Mouse (Mus musculus): ENCODE results near the gene Actb. TPM values are rescaled to one million over a fixed set of nuclear protein-coding genes. Genes with fewer than 3 reads are reported as not detected.
A peak's percentile ranks its signal among the peaks of the same experiment; 100 is the strongest.

Actb gene
- total and polyA plus RNA-seq, 3 experiments, result 1,403 to 4,417 (median 3,042) TPM

GRCm38 (mm10) chr5:142906532-142907047 lies at the start of gene Actb (continued):
- no peak for TF ChIP-seq RAD21 (IDR thresholded peaks at IDR 0.05; ENCODE audit: low read depth, low read length)
- no peak for TF ChIP-seq MYB (IDR thresholded peaks at IDR 0.05; ENCODE audit: low read depth, low read length)
- TF ChIP-seq NELFE (IDR thresholded peaks at IDR 0.05; ENCODE audit: low read depth, low read length), result peak; percentile 100

- Histone ChIP-seq H3K79me2 (ENCODE audit: control insufficient read depth, insufficient read depth, low read length, poor library complexity) (no peaks in the 10 kb centered on the region), H3K9ac (ENCODE audit: control insufficient read depth, low read depth, low read length, poor library complexity, severe bottlenecking) (no peak overlapping the region), H3K27ac (ENCODE audit: control insufficient read depth, low read depth, low read length) (no peak overlapping the region), H3K9me3 (replicated peaks; ENCODE audit: insufficient read depth, low read length) (no peaks in the 10 kb centered on the region), H3K4me3 (ENCODE audit: control insufficient read depth in 1 of 2, insufficient read depth in 1 of 2, low read depth in 2 of 2, low read length in 2 of 2) (no peak overlapping the region), H3K27me3 (ENCODE audit: control insufficient read depth in 1 of 2, insufficient read depth in 2 of 2, low read length in 2 of 2) (0 out of 4 replicates have a peak, but pooled peaks cover 0 to 2% of the 10 kb centered on the region in 2 experiments), H3K4me1 (ENCODE audit: control insufficient read depth in 1 of 2, insufficient read depth in 2 of 2, low read length in 2 of 2) (no peaks in the 10 kb centered on the region), H3K36me3 (ENCODE audit: control insufficient read depth in 1 of 2, insufficient read depth in 2 of 2, low read length in 2 of 2) (no peaks in the 10 kb centered on the region)
- no peak for DNase-seq (ENCODE audit: low read depth, low spot score)
- TF ChIP-seq RCOR1 (IDR thresholded peaks at IDR 0.05; ENCODE audit: low read depth, low read length), result no peak
- TF ChIP-seq POLR2A (IDR thresholded peaks at IDR 0.05; ENCODE audit: control insufficient read depth in 1 of 2, insufficient read depth in 1 of 2, low read depth in 1 of 2, low read length in 2 of 2, poor library complexity in 1 of 2), result no peak
- TF ChIP-seq CHD1 (IDR thresholded peaks at IDR 0.05; ENCODE audit: low read depth, low read length), result no peak
- TF ChIP-seq CHD2 (IDR thresholded peaks at IDR 0.05; ENCODE audit: low read length), result no peak
- TF ChIP-seq ZMIZ1 (IDR thresholded peaks at IDR 0.05; ENCODE audit: low read depth, low read length), result no peak
- TF ChIP-seq NELFE (IDR thresholded peaks at IDR 0.05; ENCODE audit: low read depth, low read length), result no peak
- TF ChIP-seq GATA1 (IDR thresholded peaks at IDR 0.05; ENCODE audit: low read depth, low read length), result no peak
- no peak for TF ChIP-seq POLR2AphosphoS5 (IDR thresholded peaks at IDR 0.05; ENCODE audit: borderline replicate concordance, low read depth, low read length)
- TF ChIP-seq GABPA (IDR thresholded peaks at IDR 0.05; ENCODE audit: low read depth, low read length), result no peak
- TF ChIP-seq KAT2A (conservative IDR thresholded peaks at IDR 0.05; ENCODE audit: low read depth, low read length), result no peak
- TF ChIP-seq USF1 (IDR thresholded peaks at IDR 0.05; ENCODE audit: low read depth, low read length), result no peak
These were observed 47.1 kb upstream of the Actb start for GRCm38 (mm10) chr5:142953641-142954040.

- H3K36me3 ChIP-seq (ENCODE audit: control insufficient read depth in 1 of 2, insufficient read depth in 2 of 2, low read length in 2 of 2), result no peaks in the 10 kb centered on the region
- no peak overlapping the region for H3K9ac ChIP-seq (ENCODE audit: control insufficient read depth, low read depth, low read length, poor library complexity, severe bottlenecking)
- DNase-seq (ENCODE audit: low read depth, low spot score), result no peak
- no peak overlapping the region for H3K4me3 ChIP-seq (ENCODE audit: control insufficient read depth in 1 of 2, insufficient read depth in 1 of 2, low read depth in 2 of 2, low read length in 2 of 2)
- 0 out of 4 replicates have a peak, but pooled peaks cover 0 to 2% of the 10 kb centered on the region in 2 experiments for H3K27me3 ChIP-seq (ENCODE audit: control insufficient read depth in 1 of 2, insufficient read depth in 2 of 2, low read length in 2 of 2)
- TF ChIP-seq RAD21 (IDR thresholded peaks at IDR 0.05; ENCODE audit: low read depth, low read length), result no peak
- no peak for TF ChIP-seq ETS1 (IDR thresholded peaks at IDR 0.05; ENCODE audit: low read depth, low read length)
- TF ChIP-seq HCFC1 (IDR thresholded peaks at IDR 0.05; ENCODE audit: low read depth, low read length), result no peak
- no peak for TF ChIP-seq NRF1 (IDR thresholded peaks at IDR 0.05; ENCODE audit: insufficient read depth, low read depth, low read length, poor library complexity, severe bottlenecking)
- TF ChIP-seq ZMIZ1 (IDR thresholded peaks at IDR 0.05; ENCODE audit: low read depth, low read length), result no peak
- no peak for TF ChIP-seq SIN3A (IDR thresholded peaks at IDR 0.05; ENCODE audit: low read length)
- no peak for TF ChIP-seq EP300 (IDR thresholded peaks at IDR 0.05; ENCODE audit: low read depth in 1 of 2, low read length in 2 of 2)
- TF ChIP-seq ZC3H11A (IDR thresholded peaks at IDR 0.05; ENCODE audit: low read depth, low read length), result no peak
- TF ChIP-seq MXI1 (IDR thresholded peaks at IDR 0.05; ENCODE audit: low read depth, low read length), result no peak
- TF ChIP-seq JUND (IDR thresholded peaks at IDR 0.05; ENCODE audit: low read depth, low read length), result no peak
- no peak for TF ChIP-seq RCOR1 (IDR thresholded peaks at IDR 0.05; ENCODE audit: low read depth, low read length)
- no peaks in the 10 kb centered on the region for H3K79me2 ChIP-seq (ENCODE audit: control insufficient read depth, insufficient read depth, low read length, poor library complexity)
- no peak overlapping the region for H3K27ac ChIP-seq (ENCODE audit: control insufficient read depth, low read depth, low read length)
- H3K9me3 ChIP-seq (replicated peaks; ENCODE audit: insufficient read depth, low read length), result no peaks in the 10 kb centered on the region
- no peaks in the 10 kb centered on the region for H3K4me1 ChIP-seq (ENCODE audit: control insufficient read depth in 1 of 2, insufficient read depth in 2 of 2, low read length in 2 of 2)
These were observed 43.9 kb upstream of the Actb start for GRCm38 (mm10) chr5:142950405-142950804.

All from MEL (cell line).